Mouse (Mus musculus) forebrain, embryonic 10.5 days (tissue): ENCODE data around the gene Spred1. TPM values are rescaled to one million over a fixed set of nuclear protein-coding genes. Genes with fewer than 3 reads are reported as not detected.

Source experiments
- DNase-seq: peaks from one replicate; pipeline ENCODE4 v3.0.0-alpha.2; 2017; ENCODE audit warnings: low spot score; ENCODE audit errors: extremely low spot score
- H3K27ac ChIP-seq: fragments of 300-500 bp; sonication (generic); 2 replicates; pipeline ENCODE4 v1.5.1; 2016; ENCODE audit warnings: mild to moderate bottlenecking
- H3K27me3 ChIP-seq: fragments of 300-500 bp; sonication (generic); 2 replicates; pipeline ENCODE4 v1.6.1; 2016; ENCODE audit warnings: mild to moderate bottlenecking; ENCODE audit not compliant: poor library complexity, severe bottlenecking
- H3K36me3 ChIP-seq: fragments of 300-500 bp; sonication (generic); replicated peaks from 2 replicates; pipeline ENCODE4 v1.6.1; 2016; ENCODE audit warnings: mild to moderate bottlenecking, moderate library complexity
- H3K4me1 ChIP-seq: fragments of 300-500 bp; sonication (generic); 2 replicates; pipeline ENCODE4 v1.6.1; 2016
- H3K4me3 ChIP-seq: fragments of 300-500 bp; sonication (generic); 2 replicates; pipeline ENCODE4 v1.5.1; 2016; ENCODE audit warnings: mild to moderate bottlenecking, moderate library complexity
- H3K9me3 ChIP-seq: fragments of 300-500 bp; sonication (generic); 2 replicates; pipeline ENCODE4 v1.6.1; 2016; ENCODE audit warnings: mild to moderate bottlenecking, moderate library complexity
- WGBS: fragments of 180-500 bp; shearing (Covaris S2); methylation state at CpG from one replicate; pipeline ENCODE4 v1.1.7; 2016; 5-methylcytosine and 5-hydroxymethylcytosine counted together
- polyA plus RNA-seq: library from polyadenylated mRNA; unstranded; fragments of >200 nt; fragmentation: Nextera tagmentation; extraction: Ambion mirVana; gene quantifications from 2 replicates; pipeline ENCODE4 v1.2.1, GENCODE M21; 2016

Spred1 gene
- 7.2 and 7.4 TPM in 2 replicates for polyA plus RNA-seq

- H3K27me3 ChIP-seq, result peaks cover 19% of the 10 kb centered on the region
- H3K9me3 ChIP-seq, result no peaks in the 10 kb centered on the region
- H3K27ac ChIP-seq, result peak within 1 kb of the TSS; percentile 99
- DNase-seq, result peak; percentile 65
- peaks cover 36% of the 10 kb centered on the region for H3K4me1 ChIP-seq
- H3K36me3 ChIP-seq, result no peaks in the 10 kb centered on the region
- under 1% methylated on average over 96 of the region's 99 CpGs for whole genome bisulfite sequencing
- H3K4me3 ChIP-seq, result peak within 1 kb of the TSS; percentile 84
Measured at GRCm38 (mm10) chr2:117121212-117121983, at the start of gene Spred1. Gene Spred1 (plus strand): TSS chr2:117121374.

- no peaks in the 10 kb centered on the region for H3K4me1 ChIP-seq
- no peaks in the 10 kb centered on the region for H3K27me3 ChIP-seq
- no peaks in the 10 kb centered on the region for H3K9me3 ChIP-seq
- WGBS, result 93% methylated on average over 3 of the region's 3 CpGs
- DNase-seq, result no peak
- no peaks in the 10 kb centered on the region for H3K36me3 ChIP-seq
- no peak overlapping the region for H3K4me3 ChIP-seq
- H3K27ac ChIP-seq, result no peak overlapping the region
Measured at GRCm38 (mm10) chr2:117071596-117071995, 49.6 kb upstream of the Spred1 start.

- H3K27ac ChIP-seq, result no peak overlapping the region
- H3K4me3 ChIP-seq, result no peak overlapping the region
- H3K9me3 ChIP-seq, result no peaks in the 10 kb centered on the region
- no peaks in the 10 kb centered on the region for H3K27me3 ChIP-seq
- 86% methylated on average over 2 of the region's 2 CpGs for WGBS
- H3K4me1 ChIP-seq, result no peaks in the 10 kb centered on the region
- DNase-seq, result no peak
- H3K36me3 ChIP-seq, result no peaks in the 10 kb centered on the region
Measured at GRCm38 (mm10) chr2:117078711-117079110, 42.5 kb upstream of the Spred1 start.

GRCm38 (mm10) chr2:117079621-117080020, 41.6 kb upstream of the Spred1 start:
- H3K4me3 ChIP-seq, result no peak overlapping the region
- H3K27ac ChIP-seq, result no peak overlapping the region
- H3K27me3 ChIP-seq, result no peaks in the 10 kb centered on the region
- no peaks in the 10 kb centered on the region for H3K4me1 ChIP-seq
- WGBS, result 90% methylated on average over 5 of the region's 5 CpGs
- no peaks in the 10 kb centered on the region for H3K36me3 ChIP-seq
- DNase-seq, result no peak
- H3K9me3 ChIP-seq, result no peaks in the 10 kb centered on the region

- peaks cover 22% of the 10 kb centered on the region for H3K4me1 ChIP-seq
- H3K27ac ChIP-seq, result no peak overlapping the region
- no peak overlapping the region for H3K4me3 ChIP-seq
- no peaks in the 10 kb centered on the region for H3K36me3 ChIP-seq
- 0 out of 2 replicates have a peak, but pooled peaks cover 3% of the 10 kb centered on the region for H3K27me3 ChIP-seq
- H3K9me3 ChIP-seq, result no peaks in the 10 kb centered on the region
- DNase-seq, result no peak
- 89% methylated on average over 12 of the region's 12 CpGs for WGBS
Measured at GRCm38 (mm10) chr2:117086002-117086765, 35.0 kb upstream of the Spred1 start.

GRCm38 (mm10) chr2:117086766-117087457, 34.3 kb upstream of the Spred1 start:
- Histone ChIP-seq H3K4me3 (no peak overlapping the region), H3K36me3 (no peaks in the 10 kb centered on the region), H3K4me1 (peaks cover 22% of the 10 kb centered on the region), H3K27ac (no peak overlapping the region), H3K9me3 (no peaks in the 10 kb centered on the region), H3K27me3 (0 out of 2 replicates have a peak, but pooled peaks cover 3% of the 10 kb centered on the region)
- DNase-seq, result no peak
- WGBS, result 89% methylated on average over 1 of the region's 1 CpGs

- Histone ChIP-seq H3K27ac (no peak overlapping the region), H3K4me3 (no peak overlapping the region)
- 73% methylated on average over 4 of the region's 4 CpGs for WGBS
Measured at GRCm38 (mm10) chr2:117087458-117087820, 33.7 kb upstream of the Spred1 start.

GRCm38 (mm10) chr2:117089482-117089881, 31.7 kb upstream of the Spred1 start:
- Histone ChIP-seq H3K4me1 (peaks cover 30% of the 10 kb centered on the region), H3K36me3 (no peaks in the 10 kb centered on the region), H3K27me3 (0 out of 2 replicates have a peak, but pooled peaks cover 3% of the 10 kb centered on the region), H3K27ac (no peak overlapping the region), H3K4me3 (no peak overlapping the region), H3K9me3 (no peaks in the 10 kb centered on the region)
- DNase-seq, result no peak
- 76% methylated on average over 1 of the region's 1 CpGs for WGBS

More at GRCm38 (mm10) chr2:117087458-117087820, 33.7 kb upstream of the Spred1 start:
- no peak for DNase-seq
- Histone ChIP-seq H3K9me3 (no peaks in the 10 kb centered on the region), H3K4me1 (peaks cover 22% of the 10 kb centered on the region), H3K27me3 (0 out of 2 replicates have a peak, but pooled peaks cover 3% of the 10 kb centered on the region), H3K36me3 (no peaks in the 10 kb centered on the region)

- WGBS, result 75% methylated on average over 3 of the region's 3 CpGs
- H3K36me3 ChIP-seq, result no peaks in the 10 kb centered on the region
Measured at GRCm38 (mm10) chr2:117090061-117090460, 31.1 kb upstream of the Spred1 start.

GRCm38 (mm10) chr2:117092946-117093401, 28.2 kb upstream of the Spred1 start:
- DNase-seq, result no peak
- H3K27ac ChIP-seq, result no peak overlapping the region
- 70% methylated on average over 2 of the region's 2 CpGs for WGBS

More at GRCm38 (mm10) chr2:117090061-117090460, 31.1 kb upstream of the Spred1 start:
- Histone ChIP-seq H3K27ac (no peak overlapping the region), H3K4me1 (peaks cover 30% of the 10 kb centered on the region), H3K9me3 (no peaks in the 10 kb centered on the region), H3K27me3 (0 out of 2 replicates have a peak, but pooled peaks cover 3% of the 10 kb centered on the region), H3K4me3 (no peak overlapping the region)
- no peak for DNase-seq

GRCm38 (mm10) chr2:117095491-117095890, 25.7 kb upstream of the Spred1 start:
- 66% methylated on average over 3 of the region's 3 CpGs for WGBS
- no peak for DNase-seq
- Histone ChIP-seq H3K4me1 (peaks cover 11% of the 10 kb centered on the region; the same call in 1 of the 2 replicates), H3K27me3 (peaks cover 4% of the 10 kb centered on the region; the same call in 1 of the 2 replicates), H3K36me3 (no peaks in the 10 kb centered on the region), H3K27ac (no peak overlapping the region), H3K4me3 (no peak overlapping the region), H3K9me3 (no peaks in the 10 kb centered on the region)

More at GRCm38 (mm10) chr2:117092946-117093401, 28.2 kb upstream of the Spred1 start:
- H3K4me3 ChIP-seq, result no peak overlapping the region
- H3K9me3 ChIP-seq, result no peaks in the 10 kb centered on the region
- peaks cover 19% of the 10 kb centered on the region; the same call in 1 of the 2 replicates for H3K4me1 ChIP-seq
- H3K27me3 ChIP-seq, result peaks cover 2% of the 10 kb centered on the region; the same call in 1 of the 2 replicates
- no peaks in the 10 kb centered on the region for H3K36me3 ChIP-seq

- no peak for DNase-seq
- 79% methylated on average over 5 of the region's 5 CpGs for WGBS
- no peak overlapping the region for H3K4me3 ChIP-seq
- 0 out of 2 replicates have a peak, but pooled peaks cover 9% of the 10 kb centered on the region for H3K4me1 ChIP-seq
- peaks cover 4% of the 10 kb centered on the region; the same call in 1 of the 2 replicates for H3K27me3 ChIP-seq
- H3K27ac ChIP-seq, result no peak overlapping the region
- no peaks in the 10 kb centered on the region for H3K9me3 ChIP-seq
- no peaks in the 10 kb centered on the region for H3K36me3 ChIP-seq
Measured at GRCm38 (mm10) chr2:117097305-117097704, 23.9 kb upstream of the Spred1 start.
